Mouse (Mus musculus) C2C12 (cell line): ENCODE results near the gene Sez6l.

ENCODE experiments used
- CEBPB ChIP-seq: IDR thresholded peaks from one replicate; pipeline ENCODE4 v1.6.1; 2011; ENCODE audit warnings: low read depth, mild to moderate bottlenecking, control low read depth, moderate library complexity
- CTCF ChIP-seq: IDR thresholded peaks from one replicate; pipeline ENCODE4 v1.5.1; 2011; ENCODE audit not compliant: control insufficient read depth, insufficient read depth, insufficient read length
- MAX ChIP-seq: IDR thresholded peaks from one replicate; pipeline ENCODE4 v1.6.1; 2011; ENCODE audit warnings: mild to moderate bottlenecking, control low read depth
- MYOG ChIP-seq: IDR thresholded peaks from one replicate; pipeline ENCODE4 v1.6.1; 2011; ENCODE audit not compliant: control insufficient read depth, insufficient read length; ENCODE audit errors: extremely low read depth
- USF1 ChIP-seq: IDR thresholded peaks from one replicate; pipeline ENCODE4 v1.6.1; 2011; ENCODE audit warnings: low read depth, mild to moderate bottlenecking, control low read depth, moderate library complexity

- TF ChIP-seq CTCF: no peak
- no peak for TF ChIP-seq MYOG
- TF ChIP-seq USF1: no peak
- no peak for TF ChIP-seq MAX
- no peak for TF ChIP-seq CEBPB
These were observed 107.9 kb downstream of the Sez6l start for GRCm38 (mm10) chr5:112468986-112469581.
